Mouse (Mus musculus) limb, embryonic 14.5 days (tissue): ENCODE measurements at regions not wholly inside any gene's neighbourhood (a gene's known extent, or its start where the extent isn't known, plus 50 kb on each side); places are given as distances from the start of the nearest gene placed in this dataset.
A peak's percentile ranks its signal among the peaks of the same experiment; 100 is the strongest.

Experiments
- ATAC-seq: fragments of 200-750 bp; cut with Nextera tagmentation; 2 replicates; pipeline ENCODE4 v1.8.0; 2017; ENCODE audit warnings: low read depth, moderate number of reproducible peaks, moderate TSS enrichment; ENCODE audit not compliant: low FRiP score
- DNase-seq: peaks from one replicate; pipeline ENCODE4 v3.0.0-alpha.2; 2015; ENCODE audit warnings: low spot score
- H3K27ac ChIP-seq: fragments of 300-500 bp; sonication (generic); replicated peaks from 2 replicates; pipeline ENCODE4 v1.5.1; 2014; ENCODE audit warnings: low read depth, mild to moderate bottlenecking, low read length, moderate library complexity, mixed read lengths
- H3K27me3 ChIP-seq: fragments of 300-500 bp; sonication (generic); 2 replicates; pipeline ENCODE4 v1.6.1; 2014; ENCODE audit warnings: low read length, mixed read lengths; ENCODE audit not compliant: control insufficient read depth, insufficient read depth
- H3K36me3 ChIP-seq: fragments of 300-500 bp; sonication (generic); 2 replicates; pipeline ENCODE4 v1.6.1; 2014; ENCODE audit warnings: mild to moderate bottlenecking, low read length, moderate library complexity, mixed read lengths; ENCODE audit not compliant: control insufficient read depth, insufficient read depth
- H3K4me1 ChIP-seq: fragments of 300-500 bp; sonication (generic); 2 replicates; pipeline ENCODE4 v1.6.1; 2014; ENCODE audit warnings: antibody characterized with exemption, low read length, mixed read lengths; ENCODE audit not compliant: control insufficient read depth, insufficient read depth
- H3K4me2 ChIP-seq: fragments of 300-500 bp; sonication (generic); replicated peaks from 2 replicates; pipeline ENCODE4 v1.6.1; 2014; ENCODE audit warnings: low read depth, mild to moderate bottlenecking, low read length, moderate library complexity; ENCODE audit not compliant: severe bottlenecking
- H3K4me3 ChIP-seq: fragments of 300-500 bp; sonication (generic); replicated peaks from 2 replicates; pipeline ENCODE4 v1.5.1; 2014; ENCODE audit warnings: low read length
- H3K9ac ChIP-seq: fragments of 300-500 bp; sonication (generic); 2 replicates; pipeline ENCODE4 v1.6.1; 2014; ENCODE audit warnings: mild to moderate bottlenecking, low read depth, low read length, moderate library complexity; ENCODE audit not compliant: severe bottlenecking
- H3K9me3 ChIP-seq: fragments of 300-500 bp; sonication (generic); 2 replicates; pipeline ENCODE4 v1.6.1; 2016; ENCODE audit warnings: low read length; ENCODE audit not compliant: control insufficient read depth
- POLR2A ChIP-seq: fragments of 200-500 bp; IDR thresholded peaks from 2 replicates; pipeline ENCODE4 v1.8.0; 2012; ENCODE audit warnings: inconsistent platforms, mild to moderate bottlenecking, moderate library complexity, borderline replicate concordance; ENCODE audit not compliant: insufficient read depth, insufficient read length; ENCODE audit errors: extremely low read depth
- WGBS: fragments of 180-500 bp; shearing (Covaris S2); extraction: QIAGEN DNeasy Blood & Tissue Kit; methylation state at CpG from one replicate; pipeline ENCODE4 v1.1.7; 2014; 5-methylcytosine and 5-hydroxymethylcytosine counted together

DNA sequence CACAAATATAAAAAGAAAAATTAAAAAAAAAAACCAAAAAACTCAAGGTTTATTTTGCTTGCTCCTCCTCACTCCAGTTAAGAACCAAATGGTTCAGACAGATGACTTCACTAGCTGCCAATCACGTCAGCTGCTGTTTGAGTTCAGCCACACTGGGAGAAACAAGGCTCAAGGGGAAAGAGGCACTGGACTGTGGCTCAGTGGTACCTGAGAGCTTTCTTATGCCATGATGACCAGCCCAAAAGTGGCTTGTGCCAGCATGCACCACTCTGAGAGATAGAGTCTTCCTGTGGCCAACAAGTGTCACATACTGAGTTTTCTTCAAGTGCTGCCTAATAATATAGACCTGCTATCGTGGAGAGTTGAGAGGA is 198.0 kb upstream of the Tprg start:
- H3K4me1 ChIP-seq: no peaks in the 10 kb centered on the region
- no peaks in the 10 kb centered on the region for H3K9me3 ChIP-seq
- DNase-seq (no peak), ATAC-seq (no peak)
- 82% methylated on average over 2 of the region's 2 CpGs for WGBS
- no peaks in the 10 kb centered on the region for H3K27me3 ChIP-seq
- TF ChIP-seq POLR2A: no peak
- no peak overlapping the region for H3K4me2 ChIP-seq
- H3K27ac ChIP-seq: no peak overlapping the region
- no peak overlapping the region for H3K9ac ChIP-seq
- H3K36me3 ChIP-seq: no peaks in the 10 kb centered on the region
- no peak overlapping the region for H3K4me3 ChIP-seq

DNA sequence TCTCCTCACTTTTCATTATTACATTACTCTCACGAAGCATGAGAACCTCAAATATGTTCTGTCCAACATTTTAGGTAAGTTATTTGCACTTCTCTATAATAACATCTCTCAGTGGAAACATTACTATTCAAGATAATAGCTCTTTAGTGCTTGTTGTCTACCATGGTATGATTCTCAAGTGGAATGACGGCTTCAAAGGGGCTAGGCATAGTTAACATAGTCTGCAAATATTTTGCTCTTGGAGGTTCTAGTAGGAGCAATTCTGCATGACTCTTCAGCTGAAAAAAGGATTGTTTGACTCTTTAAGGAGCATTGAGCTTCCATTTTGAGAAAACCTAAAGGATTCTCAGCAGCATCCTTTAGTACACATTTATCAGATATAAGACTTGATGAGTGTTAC is 182.5 kb upstream of the Tprg start:
- ATAC-seq (no peak), DNase-seq (no peak)
- Histone ChIP-seq H3K9ac (no peak overlapping the region), H3K27me3 (no peaks in the 10 kb centered on the region), H3K36me3 (no peaks in the 10 kb centered on the region), H3K4me2 (no peak overlapping the region), H3K9me3 (no peaks in the 10 kb centered on the region), H3K4me1 (no peaks in the 10 kb centered on the region), H3K27ac (no peak overlapping the region), H3K4me3 (no peak overlapping the region)
- WGBS: 85% methylated on average over 2 of the region's 2 CpGs
- no peak for TF ChIP-seq POLR2A

DNA sequence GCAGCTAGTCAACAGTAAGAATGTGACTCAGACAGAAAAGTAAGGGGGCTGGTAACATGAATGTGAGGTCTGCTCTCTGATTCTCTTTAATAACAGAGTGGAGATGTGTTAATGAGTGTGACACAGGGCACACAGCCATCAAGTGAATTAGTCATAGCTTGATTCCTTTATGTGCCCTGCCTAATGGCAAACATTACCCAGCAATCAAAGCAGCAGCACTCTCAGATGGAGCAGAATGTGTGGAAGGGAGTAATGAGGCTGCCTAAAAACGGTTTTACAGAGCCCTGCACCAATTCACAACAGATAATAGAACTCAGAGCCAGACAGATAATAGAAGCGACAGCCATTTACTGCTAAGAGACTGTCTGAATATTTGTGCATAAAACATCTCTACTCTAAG is 182.0 kb upstream of the Tprg start:
- Histone ChIP-seq H3K36me3 (no peaks in the 10 kb centered on the region), H3K4me2 (no peak overlapping the region), H3K4me3 (no peak overlapping the region), H3K27ac (no peak overlapping the region), H3K9ac (no peak overlapping the region), H3K9me3 (no peaks in the 10 kb centered on the region), H3K27me3 (no peaks in the 10 kb centered on the region), H3K4me1 (no peaks in the 10 kb centered on the region)
- ATAC-seq (no peak), DNase-seq (no peak)
- 46% methylated on average over 2 of the region's 2 CpGs for WGBS
- TF ChIP-seq POLR2A: no peak

DNA sequence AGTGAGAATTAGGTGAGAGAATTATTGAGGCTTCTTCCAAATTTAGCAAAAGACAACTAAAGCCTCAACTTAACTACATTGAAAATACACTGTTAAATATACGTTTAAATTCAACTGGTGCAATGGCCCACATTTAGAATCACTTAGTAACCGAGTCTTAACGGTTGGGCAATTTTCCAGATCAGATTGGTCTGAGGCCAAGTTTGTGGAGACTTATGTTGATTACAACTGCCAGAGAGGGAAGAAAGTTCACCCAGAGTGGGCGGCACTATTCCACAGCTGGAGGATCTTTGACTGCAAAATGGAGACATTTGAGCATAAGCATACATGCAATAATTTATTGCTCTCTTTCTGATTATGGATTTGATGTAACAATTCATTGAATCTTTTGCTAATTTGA is 146.5 kb upstream of the Tprg start:
- H3K4me1 ChIP-seq: no peaks in the 10 kb centered on the region
- no peak overlapping the region for H3K4me2 ChIP-seq
- WGBS: 60% methylated on average over 4 of the region's 4 CpGs
- no peak for TF ChIP-seq POLR2A
- H3K27ac ChIP-seq: no peak overlapping the region
- H3K9ac ChIP-seq: no peak overlapping the region
- no peaks in the 10 kb centered on the region for H3K9me3 ChIP-seq
- no peak for ATAC-seq
- peak; percentile 71 for DNase-seq
- no peaks in the 10 kb centered on the region for H3K36me3 ChIP-seq
- H3K4me3 ChIP-seq: no peak overlapping the region
- H3K27me3 ChIP-seq: no peaks in the 10 kb centered on the region

DNA sequence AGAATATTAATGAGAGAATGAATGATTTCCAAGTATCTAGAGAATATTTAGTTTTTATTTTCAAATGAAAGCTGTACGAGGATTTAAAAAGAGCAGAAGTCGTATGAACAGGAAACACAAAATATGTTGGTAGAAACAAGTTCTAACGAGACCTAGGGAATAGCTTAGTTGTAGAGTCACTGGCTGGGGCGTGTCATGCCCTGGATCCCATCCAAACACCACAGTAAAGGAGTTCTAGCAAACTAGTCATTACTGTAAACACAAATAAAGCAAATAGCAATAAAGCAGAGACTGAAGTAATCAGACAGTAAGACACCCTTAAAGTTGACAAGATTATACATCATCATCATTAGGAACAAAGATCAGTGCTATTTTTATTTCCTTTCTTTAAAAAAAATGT is 139.1 kb upstream of the Tprg start:
- Histone ChIP-seq H3K36me3 (no peaks in the 10 kb centered on the region), H3K4me1 (no peaks in the 10 kb centered on the region), H3K27me3 (no peaks in the 10 kb centered on the region), H3K9me3 (no peaks in the 10 kb centered on the region), H3K4me2 (no peak overlapping the region), H3K9ac (no peak overlapping the region), H3K27ac (no peak overlapping the region), H3K4me3 (no peak overlapping the region)
- ATAC-seq (no peak), DNase-seq (no peak)
- 63% methylated on average over 4 of the region's 4 CpGs for WGBS
- TF ChIP-seq POLR2A: no peak

DNA sequence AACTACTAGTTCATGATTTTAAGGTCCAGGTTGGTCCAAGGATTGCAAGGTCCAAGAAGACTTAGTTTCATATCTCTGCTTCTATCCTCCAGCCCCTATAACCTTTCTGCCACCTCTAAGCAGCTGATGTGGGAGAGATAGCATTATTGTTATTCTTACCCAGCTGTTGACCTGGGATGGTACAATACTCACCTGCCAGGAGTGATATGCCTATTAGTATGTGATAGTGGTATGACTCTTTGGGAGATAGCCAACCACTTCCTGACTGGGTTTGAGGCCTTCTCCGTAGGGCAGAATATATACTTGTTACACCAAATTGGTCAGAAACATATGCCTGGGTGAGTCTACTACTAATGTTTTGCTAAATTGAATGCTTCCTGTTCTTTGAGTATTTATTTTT is 137.4 kb upstream of the Tprg start:
- Histone ChIP-seq H3K9ac (no peak overlapping the region), H3K27me3 (no peaks in the 10 kb centered on the region), H3K36me3 (no peaks in the 10 kb centered on the region), H3K27ac (no peak overlapping the region), H3K4me2 (no peak overlapping the region), H3K4me1 (no peaks in the 10 kb centered on the region), H3K4me3 (no peak overlapping the region), H3K9me3 (no peaks in the 10 kb centered on the region)
- WGBS: 89% methylated on average over 1 of the region's 1 CpGs
- ATAC-seq: no peak
- DNase-seq: no peak
- TF ChIP-seq POLR2A: no peak
